Mouse (Mus musculus) skeletal muscle tissue, adult 2 months (tissue): ENCODE results near the gene Cyp2d12.
"Not testable (repeated sequence)": the region's sequence is repeated elsewhere in the genome, so short reads cannot be mapped to it uniquely, and the experiment has no call there.

ENCODE experiments used
- DNase-seq: peaks from one replicate; pipeline ENCODE4 v3.0.0-alpha.2; 2012; ENCODE audit warnings: low read depth, low spot score

The Cyp2d12 gene

DNA sequence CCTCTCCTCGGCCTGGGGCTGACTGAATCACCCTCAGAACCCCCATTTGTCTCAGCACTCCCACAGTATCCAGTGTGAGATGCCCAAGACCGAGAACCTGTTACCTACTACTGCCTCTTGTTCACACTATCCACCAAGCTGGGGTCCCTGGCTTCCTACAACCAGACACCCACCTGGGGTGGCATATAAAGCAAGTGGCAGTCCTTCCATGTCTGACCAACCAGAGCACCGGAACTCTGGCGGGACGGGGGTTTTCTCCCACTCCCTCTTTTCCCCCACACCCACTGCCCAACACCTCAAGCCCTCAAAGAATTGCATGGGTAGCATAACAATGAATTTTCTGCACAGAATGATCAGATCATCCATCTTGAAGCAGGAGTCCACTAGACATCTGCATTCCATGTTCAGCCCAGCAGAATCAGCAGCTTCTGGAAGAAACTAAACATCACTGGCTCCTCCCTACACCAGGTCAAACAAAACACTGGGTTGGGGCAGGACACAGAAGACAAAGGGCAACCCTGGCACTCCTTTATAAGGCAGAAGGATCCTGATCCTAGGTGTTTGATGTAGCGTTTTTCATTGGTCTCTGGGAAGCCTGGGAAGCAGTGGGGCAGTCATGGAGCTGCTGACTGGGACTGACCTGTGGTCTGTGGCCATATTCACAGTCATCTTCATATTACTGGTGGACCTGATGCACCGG, at the start of gene Cyp2d12:
TSS of gene Cyp2d12 (plus strand) at position 542 of the 700 bp plus-strand sequence.
- no peak for DNase-seq

DNA sequence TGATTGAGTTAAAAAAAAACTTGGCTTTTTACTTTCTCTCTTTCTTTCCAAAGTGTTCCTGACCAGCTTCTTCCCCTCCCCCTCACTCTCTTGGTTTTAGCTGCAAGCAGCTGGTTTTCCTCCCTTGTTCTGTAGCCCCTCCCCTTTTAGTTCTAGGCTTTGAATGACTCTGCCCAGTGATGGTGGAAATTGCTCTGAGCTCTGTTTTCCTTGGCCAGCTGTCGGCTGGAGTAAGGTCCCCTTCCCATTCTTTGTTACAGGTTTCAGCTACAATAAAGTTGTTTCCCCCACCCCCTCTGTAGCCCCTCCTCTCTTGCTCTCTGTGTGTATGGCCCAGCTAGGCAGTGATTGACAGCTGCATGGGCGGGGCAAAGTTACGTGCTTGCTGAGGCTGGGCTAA, 47.9 kb upstream of the Cyp2d12 start:
- no peak for DNase-seq

- not testable (repeated sequence) for DNase-seq
Measured at GRCm38 (mm10) chr15:82507740-82508139, 47.1 kb upstream of the Cyp2d12 start.

GRCm38 (mm10) chr15:82509495-82509894, 45.4 kb upstream of the Cyp2d12 start:
- DNase-seq: not testable (repeated sequence)

DNA sequence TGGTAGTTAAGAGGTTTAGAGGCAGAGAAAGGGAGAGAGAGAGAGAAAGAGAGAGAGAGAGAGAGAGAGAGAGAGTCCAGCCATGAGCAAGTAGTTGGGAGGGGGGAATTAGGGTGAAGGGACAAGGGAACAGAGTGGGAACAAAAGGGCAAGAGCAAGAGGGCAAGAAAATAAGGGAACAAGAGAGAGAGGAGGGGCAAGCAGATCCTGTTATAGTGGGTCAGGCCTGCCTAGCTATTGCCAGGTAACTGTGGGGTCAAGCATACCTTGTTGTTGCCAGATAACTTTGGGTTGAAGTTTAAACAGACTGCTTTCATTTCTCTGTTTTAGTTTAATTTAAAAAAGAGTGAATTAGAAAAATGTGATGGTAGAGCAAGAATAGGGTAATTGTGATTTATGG, 44.4 kb upstream of the Cyp2d12 start:
- not testable (repeated sequence) for DNase-seq

- DNase-seq: not testable (repeated sequence)
Measured at GRCm38 (mm10) chr15:82512111-82512510, 42.8 kb upstream of the Cyp2d12 start.

DNA sequence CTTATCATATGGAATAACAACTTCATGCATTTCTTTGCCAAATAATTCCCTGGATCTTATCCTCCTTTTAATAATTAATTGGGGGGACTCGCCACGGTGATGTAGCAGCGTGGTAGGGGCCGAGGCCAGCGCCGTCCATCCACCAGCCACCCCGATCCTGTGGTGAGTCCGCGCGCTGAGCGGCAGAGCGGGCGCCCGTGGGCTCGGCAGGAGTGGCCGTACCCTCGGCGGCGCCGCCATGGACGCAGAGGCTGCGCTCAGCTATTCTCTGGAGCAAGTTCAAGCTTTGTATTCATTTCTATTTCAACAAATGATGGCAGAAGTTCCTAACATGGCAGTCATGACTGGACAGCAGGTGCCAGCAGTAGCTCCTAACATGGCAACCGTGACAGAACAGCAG, 38.7 kb upstream of the Cyp2d12 start:
- DNase-seq: not testable (repeated sequence)

GRCm38 (mm10) chr15:82527371-82527770, 27.5 kb upstream of the Cyp2d12 start:
- not testable (repeated sequence) for DNase-seq

DNA sequence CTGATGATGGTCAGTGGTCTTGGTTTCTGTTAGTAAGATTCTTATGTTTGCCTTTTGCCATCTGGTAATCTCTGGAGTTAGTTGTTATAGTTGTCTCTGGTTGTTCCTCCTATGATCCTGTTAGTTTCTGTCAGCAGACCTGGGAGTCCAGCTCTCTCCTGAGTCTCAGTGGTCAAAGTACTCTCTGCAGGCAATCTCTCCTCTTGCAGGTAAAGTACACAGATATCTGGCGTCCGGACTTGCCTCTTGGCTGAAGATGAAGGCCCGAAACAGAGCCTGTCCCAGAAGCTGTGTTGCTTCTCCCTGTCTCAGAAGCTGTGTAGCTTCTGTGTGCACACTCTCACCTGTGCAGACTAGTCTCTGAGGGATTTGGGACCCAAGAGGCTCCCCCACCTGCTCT, 22.2 kb upstream of the Cyp2d12 start:
- not testable (repeated sequence) for DNase-seq

- not testable (repeated sequence) for DNase-seq
Measured at GRCm38 (mm10) chr15:82542976-82543375, 11.9 kb upstream of the Cyp2d12 start.

DNA sequence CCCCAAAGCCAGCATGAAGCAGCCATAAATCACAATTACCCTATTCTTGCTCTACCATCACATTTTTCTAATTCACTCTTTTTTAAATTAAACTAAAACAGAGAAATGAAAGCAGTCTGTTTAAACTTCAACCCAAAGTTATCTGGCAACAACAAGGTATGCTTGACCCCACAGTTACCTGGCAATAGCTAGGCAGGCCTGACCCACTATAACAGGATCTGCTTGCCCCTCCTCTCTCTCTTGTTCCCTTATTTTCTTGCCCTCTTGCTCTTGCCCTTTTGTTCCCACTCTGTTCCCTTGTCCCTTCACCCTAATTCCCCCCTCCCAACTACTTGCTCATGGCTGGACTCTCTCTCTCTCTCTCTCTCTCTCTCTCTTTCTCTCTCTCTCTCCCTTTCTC, 10.3 kb upstream of the Cyp2d12 start:
- not testable (repeated sequence) for DNase-seq

DNA sequence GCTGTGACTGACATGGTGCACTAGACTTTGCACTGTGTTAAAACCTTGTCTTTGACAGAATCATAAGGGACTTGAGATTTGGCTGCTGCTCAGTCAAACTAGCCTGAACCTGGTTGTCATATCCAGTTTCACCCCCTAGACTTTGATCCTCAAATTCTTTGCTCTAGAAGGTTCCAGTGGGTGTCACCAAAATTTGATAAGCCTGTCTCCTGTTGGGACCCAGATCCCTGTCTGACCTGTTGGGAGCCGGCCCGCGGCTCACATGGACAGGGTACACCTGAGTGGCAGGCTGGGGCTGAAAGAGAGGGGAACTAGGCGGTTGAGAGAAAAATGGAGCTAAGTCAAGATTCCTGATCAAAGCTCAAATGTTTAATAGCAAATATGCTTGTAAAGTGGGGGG, 7.1 kb upstream of the Cyp2d12 start:
- DNase-seq: not testable (repeated sequence)

DNA sequence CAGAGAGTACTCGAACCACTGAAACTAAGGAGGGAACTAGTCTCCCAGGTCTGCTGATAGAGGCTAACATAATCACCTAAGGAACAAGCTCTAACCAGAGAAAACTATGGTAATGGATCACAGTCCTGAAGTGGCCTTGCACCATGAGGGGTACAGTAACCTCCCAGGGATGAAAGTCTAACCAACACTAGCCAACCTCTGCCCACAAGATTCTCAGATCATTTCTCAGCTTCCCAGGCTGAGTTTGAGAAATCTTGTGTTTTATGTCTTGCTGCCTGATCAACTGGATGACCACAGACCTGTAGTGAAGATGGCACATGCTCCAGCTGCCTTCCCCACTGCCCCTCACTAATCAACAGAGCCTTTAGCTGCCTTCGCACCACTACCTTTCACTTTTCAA, 1.7 kb upstream of the Cyp2d12 start:
- DNase-seq: not testable (repeated sequence)

DNA sequence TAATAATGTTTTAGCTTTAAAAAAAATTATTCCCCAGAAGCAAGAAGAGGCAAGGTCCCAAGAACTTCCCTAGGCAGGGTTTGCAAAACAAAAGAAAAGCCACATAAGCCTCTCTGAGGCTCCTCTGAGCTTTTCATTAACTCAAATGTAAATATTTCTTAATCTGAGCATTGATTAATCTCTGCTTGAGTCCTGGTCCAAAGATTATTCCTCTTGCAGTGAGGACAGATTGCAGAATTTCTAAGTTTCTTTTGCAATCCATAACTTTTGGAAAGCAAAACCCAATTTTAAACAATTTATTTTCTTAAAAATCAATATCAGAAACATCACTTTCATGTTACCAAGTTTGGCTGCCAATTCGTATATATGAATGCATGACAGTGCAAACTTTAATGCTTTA, 18.0 kb downstream of the Cyp2d12 start:
- no peak for DNase-seq

DNA sequence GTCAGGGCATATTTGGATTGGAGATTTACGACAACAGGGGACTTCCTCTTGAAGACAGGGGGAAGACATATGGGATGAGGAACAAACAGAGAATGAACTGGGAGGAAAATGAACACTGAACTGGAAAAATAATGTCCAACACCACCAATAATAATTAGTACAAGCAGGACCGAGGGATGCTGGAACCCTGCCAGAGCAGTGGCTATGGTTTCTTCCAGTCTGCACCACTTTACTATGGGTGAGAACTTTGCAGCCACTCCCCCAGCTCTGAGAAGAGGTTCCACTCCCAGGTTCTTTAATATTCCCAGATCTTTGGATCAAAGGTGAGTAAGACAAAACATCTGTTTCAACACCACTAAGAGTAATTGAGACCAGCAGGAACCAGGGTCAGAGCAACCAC, 24.2 kb downstream of the Cyp2d12 start:
- DNase-seq: no peak

GRCm38 (mm10) chr15:82582621-82583020, 27.7 kb downstream of the Cyp2d12 start:
- DNase-seq: no peak
